Mouse (Mus musculus) myocyte (in vitro differentiated cells): ENCODE data around the gene Hhipl1.

Source experiments
- CEBPB ChIP-seq: IDR thresholded peaks from 2 replicates; pipeline ENCODE4 v1.6.1; 2011; ENCODE audit warnings: mild to moderate bottlenecking, moderate library complexity; ENCODE audit not compliant: poor library complexity, insufficient read depth, severe bottlenecking
- E2F4 ChIP-seq: IDR thresholded peaks from one replicate; pipeline ENCODE4 v1.6.1; 2011; ENCODE audit warnings: mild to moderate bottlenecking, control low read depth, moderate library complexity; ENCODE audit not compliant: insufficient read depth
- MYOG ChIP-seq, 3 experiments: IDR thresholded peaks; one replicate each; pipeline ENCODE4 v1.6.1; 2011; ENCODE audit warnings: control low read depth in 2 of 3, low read depth in 2 of 3, mild to moderate bottlenecking in 2 of 3; ENCODE audit not compliant: insufficient read length in 2 of 3, control insufficient read depth in 1 of 3, insufficient read depth in 1 of 3
- POLR2A ChIP-seq: IDR thresholded peaks from one replicate; pipeline ENCODE4 v1.6.1; 2011; ENCODE audit warnings: low read depth, mild to moderate bottlenecking, control low read depth, moderate library complexity; ENCODE audit not compliant: insufficient read length
- POLR2AphosphoS2 ChIP-seq: IDR thresholded peaks from one replicate; pipeline ENCODE4 v1.6.1; 2011; ENCODE audit warnings: low read depth, control low read depth; ENCODE audit not compliant: insufficient read length
- USF1 ChIP-seq: IDR thresholded peaks from one replicate; pipeline ENCODE4 v1.6.1; 2011; ENCODE audit warnings: low read depth, mild to moderate bottlenecking, control low read depth, moderate library complexity

DNA sequence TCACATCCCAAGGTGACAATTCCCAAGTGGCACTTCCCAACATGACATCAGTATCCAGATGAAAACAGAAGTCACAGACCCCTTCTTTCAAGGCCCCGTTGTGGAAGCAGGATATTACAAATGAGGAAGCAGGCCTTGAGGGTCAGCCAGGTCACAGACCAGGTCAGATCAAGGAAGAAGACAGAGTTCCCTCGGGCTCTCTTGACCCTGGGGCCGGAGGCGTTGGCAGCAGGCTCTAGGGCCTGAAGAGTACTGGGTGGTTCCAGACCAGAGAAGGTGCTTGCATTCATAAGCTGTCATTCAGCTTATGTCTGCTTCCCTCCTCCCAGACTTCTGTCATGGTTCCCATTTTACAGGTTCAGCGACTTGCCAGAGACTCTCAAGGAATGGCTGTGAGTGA lies 36.4 kb upstream of the Hhipl1 start:
- TF ChIP-seq E2F4 (no peak), MYOG (IDR thresholded peaks at IDR 0.05; ENCODE audit: control insufficient read depth in 1 of 3, insufficient read depth in 1 of 3, insufficient read length in 2 of 3, low read depth in 2 of 3) (no peak), USF1 (no peak), CEBPB (no peak), POLR2AphosphoS2 (no peak), POLR2A (no peak)
